Mouse (Mus musculus) forelimb bud, embryonic 11.5 days (tissue): ENCODE measurements around the gene Tgds.
"Not testable (repeated sequence)": the region's sequence is repeated elsewhere in the genome, so short reads cannot be mapped to it uniquely, and the experiment has no call there.

Experiments used
- DNase-seq: peaks from one replicate; pipeline ENCODE4 v3.0.0-alpha.2; 2012; ENCODE audit warnings: low read depth, low spot score

Tgds gene

GRCm38 (mm10) chr14:118131931-118132641 lies 469 bp downstream of the Tgds start:
- DNase-seq: no peak

- no peak for DNase-seq
Observed at GRCm38 (mm10) chr14:118131472-118131871, 1.1 kb downstream of the Tgds start.

GRCm38 (mm10) chr14:118126301-118126700 lies 6.3 kb downstream of the Tgds start:
- no peak for DNase-seq

GRCm38 (mm10) chr14:118124771-118125170 lies 7.8 kb downstream of the Tgds start:
- DNase-seq: no peak

GRCm38 (mm10) chr14:118124129-118124528 lies 8.4 kb downstream of the Tgds start:
- DNase-seq: no peak

- DNase-seq: no peak
Observed at GRCm38 (mm10) chr14:118113116-118113515, 19.4 kb downstream of the Tgds start.

- DNase-seq: not testable (repeated sequence)
Observed at GRCm38 (mm10) chr14:118107479-118107878, 25.1 kb downstream of the Tgds start.

GRCm38 (mm10) chr14:118101227-118101990 lies 31.1 kb downstream of the Tgds start:
- no peak for DNase-seq

GRCm38 (mm10) chr14:118098265-118098664 lies 34.3 kb downstream of the Tgds start:
- DNase-seq: no peak

GRCm38 (mm10) chr14:118089806-118090392 lies 42.7 kb downstream of the Tgds start:
- DNase-seq: peak; percentile 20

GRCm38 (mm10) chr14:118089215-118089805 lies 43.2 kb downstream of the Tgds start:
- DNase-seq: peak; percentile 91

- no peak for DNase-seq
Observed at GRCm38 (mm10) chr14:118088437-118089207, 43.9 kb downstream of the Tgds start.

- no peak for DNase-seq
Observed at GRCm38 (mm10) chr14:118086271-118087035, 46.1 kb downstream of the Tgds start.

- no peak for DNase-seq
Observed at GRCm38 (mm10) chr14:118083851-118084250, 48.7 kb downstream of the Tgds start.

- DNase-seq: no peak
Observed at GRCm38 (mm10) chr14:118080606-118081005, 51.9 kb downstream of the Tgds start.

GRCm38 (mm10) chr14:118070100-118070499 lies 62.5 kb downstream of the Tgds start:
- DNase-seq: no peak

- DNase-seq: no peak
Observed at GRCm38 (mm10) chr14:118069439-118070079, 63.0 kb downstream of the Tgds start.
